Mouse (Mus musculus) cerebellum, adult 2 months (tissue): ENCODE results near the gene Pomt1. TPM values are rescaled to one million over a fixed set of nuclear protein-coding genes. Genes with fewer than 3 reads are reported as not detected.
A peak's percentile ranks its signal among the peaks of the same experiment; 100 is the strongest.

ENCODE experiments used
- DNase-seq, 2 experiments: peaks; one replicate each; pipeline ENCODE4 v3.0.0; 2021
- H3K27ac ChIP-seq: fragments of 200-500 bp; 2 replicates; pipeline ENCODE4 v1.5.1; 2012; ENCODE audit warnings: low read length, control low read depth, inconsistent platforms; ENCODE audit not compliant: insufficient read depth
- H3K27me3 ChIP-seq: fragments of 200-500 bp; 2 replicates; pipeline ENCODE4 v1.6.1; 2012; ENCODE audit warnings: inconsistent platforms, mild to moderate bottlenecking, low read length, moderate library complexity; ENCODE audit not compliant: control insufficient read depth, insufficient read depth
- H3K4me1 ChIP-seq: fragments of 200-500 bp; 2 replicates; pipeline ENCODE4 v1.6.1; 2011; ENCODE audit warnings: low read length; ENCODE audit not compliant: control insufficient read depth, insufficient read depth
- H3K4me3 ChIP-seq: fragments of 200-500 bp; replicated peaks from 2 replicates; pipeline ENCODE3; 2011; ENCODE audit warnings: mild to moderate bottlenecking, low read depth, low read length, control low read depth; ENCODE audit not compliant: insufficient read depth
- CTCF ChIP-seq: fragments of 200-500 bp; IDR thresholded peaks from 2 replicates; pipeline ENCODE4 v1.5.1; 2011; ENCODE audit warnings: low read depth, mild to moderate bottlenecking, control low read depth, low read length, moderate library complexity, borderline replicate concordance; ENCODE audit not compliant: insufficient read depth
- POLR2A ChIP-seq: fragments of 200-500 bp; IDR thresholded peaks from 2 replicates; pipeline ENCODE4 v1.6.1; 2011; ENCODE audit warnings: low read length, control low read depth, borderline replicate concordance; ENCODE audit not compliant: insufficient read depth
- WGBS: fragments of 180-500 bp; shearing (Covaris S2); methylation state at CpG from one replicate; pipeline ENCODE4 v1.1.7; 2018; 5-methylcytosine and 5-hydroxymethylcytosine counted together
- polyA plus RNA-seq: library from polyadenylated mRNA; depleted of rRNA; stranded (reverse); fragments of >200 nt; gene quantifications from 2 replicates; pipeline ENCODE4 v1.2.3, GENCODE M21; 2012

The Pomt1 gene
- polyA plus RNA-seq, 1 experiment: 23.1 TPM

DNA sequence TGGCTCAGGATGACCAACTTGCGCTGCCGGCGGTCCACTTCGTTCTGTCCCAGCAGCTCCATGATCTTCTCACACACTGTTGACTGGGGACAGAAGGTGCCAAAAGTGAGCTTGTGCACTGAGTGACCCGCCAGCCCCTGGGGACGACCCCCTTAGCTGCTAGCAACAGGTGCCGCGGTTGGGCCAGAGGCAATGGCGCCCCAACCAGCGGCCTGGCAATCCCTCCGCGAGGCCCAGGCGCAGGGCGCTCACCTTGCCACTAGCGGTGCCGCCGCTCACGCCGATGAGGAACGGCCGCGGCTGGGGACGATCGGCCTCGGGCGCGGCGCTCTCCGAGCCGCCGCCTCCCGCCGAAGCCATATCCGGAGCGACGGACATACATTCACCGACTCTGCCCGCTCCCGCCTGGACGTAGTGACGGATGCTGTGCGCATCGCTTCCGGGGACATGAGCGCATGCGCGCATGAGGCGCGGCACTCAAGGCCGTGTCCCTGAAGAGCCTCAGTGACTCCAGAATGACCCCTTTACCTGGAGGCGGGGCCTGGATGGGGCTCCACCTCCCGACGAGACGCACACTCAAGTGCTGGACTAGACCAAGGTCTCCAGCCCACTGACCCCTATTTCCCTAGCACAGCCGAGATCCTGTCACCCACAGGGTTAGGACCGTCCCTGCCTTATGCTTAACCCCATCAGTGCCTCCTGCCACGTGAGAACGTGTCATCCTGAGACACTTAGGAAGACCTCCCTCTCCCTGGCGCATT lies 23.4 kb downstream of the Pomt1 start, which contains the start of gene Uck1:
Gene Uck1 (minus strand): TSS at position 503 of the 761 bp plus-strand sequence.
- peak within 1 kb of the TSS; percentile 43 for H3K27ac ChIP-seq
- no peaks in the 10 kb centered on the region for H3K27me3 ChIP-seq
- peak; percentile 92 to 93 for DNase-seq
- under 1% methylated on average over 59 of the region's 59 CpGs for WGBS
- H3K4me3 ChIP-seq: peak within 1 kb of the TSS; percentile 82
- peaks cover 9% of the 10 kb centered on the region for H3K4me1 ChIP-seq
- TF ChIP-seq POLR2A (peak; percentile 87), CTCF (no peak)

DNA sequence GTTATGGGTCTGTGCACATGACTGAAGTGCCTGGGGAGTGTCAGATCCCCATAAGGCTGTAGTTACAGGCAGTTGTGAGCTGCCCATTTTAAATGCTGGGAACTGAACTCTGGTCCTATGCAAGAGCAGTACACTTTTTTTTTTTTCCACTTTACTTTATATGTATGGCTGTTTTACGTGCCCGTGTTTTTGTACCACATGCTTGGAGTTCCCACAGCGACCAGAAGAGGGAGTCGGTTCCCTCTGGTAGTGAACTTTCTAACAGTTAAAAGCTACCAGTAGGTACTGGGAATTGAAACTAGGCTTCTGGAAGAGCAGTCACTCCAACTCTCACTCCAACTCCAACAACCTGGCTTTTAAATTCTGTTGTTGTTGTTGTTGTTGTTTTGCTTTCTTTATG lies 24.2 kb downstream of the Pomt1 start:
- Histone ChIP-seq H3K27ac (no peak overlapping the region), H3K4me1 (peaks cover 9% of the 10 kb centered on the region), H3K27me3 (no peaks in the 10 kb centered on the region), H3K4me3 (no peak overlapping the region)
- TF ChIP-seq POLR2A (no peak), CTCF (peak; percentile 43; the same call in 1 of the 2 replicates)
- whole genome bisulfite sequencing: 24% methylated on average over 4 of the region's 4 CpGs
- peak; percentile 35 to 56 for DNase-seq

DNA sequence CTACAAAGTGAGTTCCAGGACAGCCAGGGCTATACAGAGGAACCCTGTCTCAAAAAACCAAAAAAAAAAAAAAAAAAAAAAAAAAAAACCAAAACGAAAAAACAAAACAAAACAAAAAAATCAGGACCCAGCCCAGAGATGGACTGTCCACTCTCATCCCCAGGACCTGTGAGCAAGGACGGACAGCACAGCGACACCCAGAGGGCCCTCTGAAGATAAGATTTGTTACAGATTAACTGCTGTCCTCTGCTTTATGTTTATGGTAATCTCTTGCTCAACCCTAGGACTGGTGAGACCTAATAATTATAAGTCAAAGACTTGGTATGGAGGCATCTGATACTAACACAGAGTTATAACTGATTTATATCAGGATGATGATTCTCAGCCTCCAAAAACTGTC lies 39.4 kb downstream of the Pomt1 start:
- no peak for DNase-seq
- H3K27ac ChIP-seq: no peak overlapping the region
- 82% methylated on average over 3 of the region's 3 CpGs for WGBS
- no peaks in the 10 kb centered on the region for H3K27me3 ChIP-seq
- H3K4me1 ChIP-seq: no peaks in the 10 kb centered on the region
- no peak overlapping the region for H3K4me3 ChIP-seq
- TF ChIP-seq CTCF: peak; percentile 23; the same call in 1 of the 2 replicates
- TF ChIP-seq POLR2A: no peak

DNA sequence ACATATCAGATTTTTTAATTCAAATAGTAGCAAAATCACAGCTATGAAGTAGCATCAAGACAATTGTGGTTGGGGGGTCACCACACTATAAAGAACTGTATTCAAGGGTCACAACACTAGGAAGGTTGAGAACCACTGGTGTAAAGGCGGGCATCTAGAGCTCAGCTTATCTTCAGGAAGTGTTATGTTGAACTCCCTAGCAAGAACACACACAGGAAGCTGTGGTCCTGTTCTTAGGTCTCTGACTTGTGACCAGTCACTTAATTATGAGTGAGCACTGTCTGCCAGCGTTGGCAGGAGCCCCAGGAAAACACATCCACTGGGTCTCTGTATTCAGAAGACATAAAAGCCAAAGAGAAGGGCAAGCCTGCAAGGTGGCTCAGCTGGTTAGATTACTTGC lies 45.9 kb downstream of the Pomt1 start:
- no peaks in the 10 kb centered on the region; the same call in 1 of the 2 replicates for H3K4me1 ChIP-seq
- H3K4me3 ChIP-seq: no peak overlapping the region
- WGBS: 84% methylated on average over 2 of the region's 2 CpGs
- TF ChIP-seq POLR2A: no peak
- no peak for TF ChIP-seq CTCF
- no peak overlapping the region for H3K27ac ChIP-seq
- no peaks in the 10 kb centered on the region for H3K27me3 ChIP-seq
- no peak for DNase-seq

DNA sequence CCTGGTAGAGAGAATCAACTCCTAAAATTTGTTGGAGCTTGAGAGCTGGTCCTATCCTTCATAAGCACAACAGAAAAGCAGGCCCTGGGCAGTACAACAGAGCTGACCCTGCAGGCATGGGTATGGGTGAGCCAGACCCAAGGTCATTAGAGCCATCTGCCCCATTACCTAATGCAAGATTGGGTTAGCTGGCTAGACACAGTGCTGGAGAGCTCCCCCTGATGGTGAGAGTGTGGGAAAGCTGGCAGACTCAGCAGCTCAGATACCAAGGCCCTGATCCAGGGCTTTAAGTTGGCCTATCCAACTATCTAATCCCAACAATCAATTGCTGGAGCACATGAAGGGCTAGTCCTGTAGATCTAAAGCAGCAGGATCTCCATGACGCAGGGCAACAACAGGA lies 46.3 kb downstream of the Pomt1 start:
- DNase-seq: peak; percentile 53 to 62
- TF ChIP-seq POLR2A (no peak), CTCF (peak; percentile 70)
- no peak overlapping the region for H3K27ac ChIP-seq
- no peaks in the 10 kb centered on the region; the same call in 1 of the 2 replicates for H3K4me1 ChIP-seq
- WGBS: 78% methylated on average over 1 of the region's 1 CpGs
- no peak overlapping the region for H3K4me3 ChIP-seq
- H3K27me3 ChIP-seq: no peaks in the 10 kb centered on the region

DNA sequence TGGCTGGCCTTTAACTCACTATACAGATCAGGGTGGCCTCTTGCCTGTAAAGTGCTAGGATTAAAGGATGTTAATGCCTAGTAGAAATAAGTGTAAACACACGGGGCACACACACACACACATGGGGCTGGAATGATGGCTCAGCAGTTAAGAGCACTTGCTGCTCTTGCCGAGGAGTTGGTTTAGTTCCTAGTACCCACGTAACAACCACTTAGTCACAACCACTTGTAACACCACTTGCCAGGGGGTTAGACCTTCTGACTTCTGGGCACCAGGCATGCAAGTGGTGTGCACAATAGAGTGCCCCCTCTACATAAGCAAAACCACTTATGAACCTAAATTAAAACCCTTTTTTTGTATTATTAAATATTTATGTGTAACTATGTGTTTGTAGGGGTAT lies 47.6 kb downstream of the Pomt1 start:
- no peak for DNase-seq
- no peaks in the 10 kb centered on the region for H3K27me3 ChIP-seq
- TF ChIP-seq CTCF: no peak
- no peak for TF ChIP-seq POLR2A
- no peaks in the 10 kb centered on the region; the same call in 1 of the 2 replicates for H3K4me1 ChIP-seq
- WGBS: 85% methylated on average over 3 of the region's 3 CpGs
- H3K27ac ChIP-seq: no peak overlapping the region
- no peak overlapping the region for H3K4me3 ChIP-seq

DNA sequence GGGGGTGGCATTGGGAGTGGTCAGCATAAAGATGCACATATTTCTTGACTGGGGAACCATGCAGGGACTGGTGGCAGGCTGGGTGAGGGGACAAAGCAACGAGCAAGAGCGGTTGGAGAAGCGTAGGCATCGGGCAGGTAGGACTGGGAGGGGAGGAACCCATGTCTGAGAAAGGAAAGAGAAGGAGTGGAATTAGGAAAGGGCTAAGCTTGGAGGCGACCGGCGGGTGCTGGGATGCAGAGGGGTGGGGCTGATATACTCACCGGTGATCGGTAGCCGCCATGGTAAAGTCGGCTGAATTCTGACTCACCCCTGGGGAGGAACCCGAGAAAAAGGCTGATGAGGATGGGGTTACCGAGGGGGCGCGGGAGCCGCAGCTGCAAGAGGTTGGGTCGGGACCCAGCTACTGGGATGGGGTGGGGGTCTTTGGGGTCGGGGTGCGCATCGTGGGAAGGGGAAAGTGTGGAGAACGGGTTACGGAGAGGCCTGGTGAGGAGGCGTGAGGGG lies 51.0 kb downstream of the Pomt1 start, which contains the start of gene Golga2:
Gene Golga2 (plus strand): TSS at position 51 of the 507 bp plus-strand sequence.
- TF ChIP-seq CTCF (no peak), POLR2A (no peak)
- Histone ChIP-seq H3K27me3 (no peaks in the 10 kb centered on the region), H3K27ac (no peak within 1 kb of the TSS), H3K4me3 (peak within 1 kb of the TSS; percentile 78), H3K4me1 (no peaks in the 10 kb centered on the region; the same call in 1 of the 2 replicates)
- under 1% methylated on average over 23 of the region's 23 CpGs for WGBS
- DNase-seq: no peak
